ENCODE assay signal across 20 mouse cellular contexts in genomic region chr7:122196771-122197170, GRCm38 (mm10). TPM values are rescaled to one million over a fixed set of nuclear protein-coding genes. Genes with fewer than 3 reads are reported as not detected.
DNase-seq lines count a peak whose midpoint lies in the region; ATAC-seq lines count a peak whose summit lies in the region.
"Had no signal": no experiment of that assay in that cellular context is flagged by ENCODE, and none has a peak within 500 bp of the region (broad histone marks: within the 10 kb centered on the region; RNA-seq: fewer than 3 reads in every experiment).

No protein-coding gene starts in this region.

- peaks cover 8% of the 10 kb centered on the region; the same call in 1 of the 2 replicates for H3K4me1 ChIP-seq in liver, embryonic 12.5 days
- H3K4me1 ChIP-seq in intestine, embryonic 16.5 days (ENCODE audit: control insufficient read depth, insufficient read depth, low read length) = no peaks in the 10 kb centered on the region
- H3K4me1 ChIP-seq in liver, embryonic 16.5 days (ENCODE audit: control insufficient read depth, low read depth, low read length) = no peaks in the 10 kb centered on the region
- no peaks in the 10 kb centered on the region for H3K4me1 ChIP-seq in forebrain, embryonic 15.5 days
- H3K4me1 ChIP-seq: embryonic facial prominence, embryonic 15.5 days; forebrain, embryonic 12.5 days; midbrain, embryonic 13.5 days; stomach, embryonic 15.5 days had no signal

- no peaks in the 10 kb centered on the region for H3K36me3 ChIP-seq in liver, embryonic 12.5 days
- no peaks in the 10 kb centered on the region for H3K36me3 ChIP-seq in intestine, embryonic 16.5 days (ENCODE audit: control insufficient read depth, insufficient read depth, low read length)
- H3K36me3 ChIP-seq in liver, embryonic 16.5 days (ENCODE audit: control insufficient read depth, insufficient read depth) = no peaks in the 10 kb centered on the region
- H3K36me3 ChIP-seq in forebrain, embryonic 15.5 days = no peaks in the 10 kb centered on the region
- H3K36me3 ChIP-seq: embryonic facial prominence, embryonic 15.5 days; forebrain, embryonic 12.5 days; midbrain, embryonic 13.5 days; stomach, embryonic 15.5 days had no signal

- peak; percentile 46; the same call in 1 of the 2 replicates for ATAC-seq in liver, embryonic 12.5 days
- peak; percentile 67 for ATAC-seq in intestine, embryonic 16.5 days
- ATAC-seq in liver, embryonic 16.5 days (ENCODE audit: low read depth) = 0 out of 2 replicates have a peak, but pooled peaks have one; percentile 37
- no peak for ATAC-seq in forebrain, embryonic 15.5 days (replicated peaks)
- ATAC-seq: midbrain, embryonic 13.5 days had no signal

- no peaks in the 10 kb centered on the region for H3K9me3 ChIP-seq in liver, embryonic 12.5 days (replicated peaks)
- H3K9me3 ChIP-seq in intestine, embryonic 16.5 days (ENCODE audit: control insufficient read depth, low read length) = no peaks in the 10 kb centered on the region
- H3K9me3 ChIP-seq in liver, embryonic 16.5 days (replicated peaks; ENCODE audit: control insufficient read depth, low read length) = no peaks in the 10 kb centered on the region
- H3K9me3 ChIP-seq in forebrain, embryonic 15.5 days = no peaks in the 10 kb centered on the region; the same call in 1 of the 2 replicates
- H3K9me3 ChIP-seq: embryonic facial prominence, embryonic 15.5 days; forebrain, embryonic 12.5 days; midbrain, embryonic 13.5 days; stomach, embryonic 15.5 days had no signal

- no peaks in the 10 kb centered on the region for H3K27me3 ChIP-seq in liver, embryonic 12.5 days (replicated peaks)
- H3K27me3 ChIP-seq in intestine, embryonic 16.5 days (replicated peaks; ENCODE audit: control insufficient read depth, insufficient read depth, low read length) = no peaks in the 10 kb centered on the region
- H3K27me3 ChIP-seq in liver, embryonic 16.5 days (ENCODE audit: control insufficient read depth, insufficient read depth, low read depth, low read length) = no peaks in the 10 kb centered on the region
- H3K27me3 ChIP-seq in forebrain, embryonic 15.5 days = no peaks in the 10 kb centered on the region
- H3K27me3 ChIP-seq: embryonic facial prominence, embryonic 15.5 days; forebrain, embryonic 12.5 days; midbrain, embryonic 13.5 days; stomach, embryonic 15.5 days had no signal

- no peak overlapping the region for H3K4me3 ChIP-seq in liver, embryonic 12.5 days
- no peak overlapping the region for H3K4me3 ChIP-seq in intestine, embryonic 16.5 days (ENCODE audit: low read length)
- no peak overlapping the region for H3K4me3 ChIP-seq in liver, embryonic 16.5 days (ENCODE audit: low read depth, low read length)
- no peak overlapping the region for H3K4me3 ChIP-seq in forebrain, embryonic 15.5 days
- H3K4me3 ChIP-seq: embryonic facial prominence, embryonic 15.5 days; forebrain, embryonic 12.5 days; layer of hippocampus, adult 2 months; midbrain, embryonic 13.5 days; myocyte; stomach, embryonic 15.5 days had no signal

- no peak overlapping the region for H3K27ac ChIP-seq in liver, embryonic 12.5 days
- H3K27ac ChIP-seq in intestine, embryonic 16.5 days (ENCODE audit: low read length) = no peak overlapping the region
- H3K27ac ChIP-seq in liver, embryonic 16.5 days (ENCODE audit: low read length) = no peak overlapping the region
- H3K27ac ChIP-seq in forebrain, embryonic 15.5 days (replicated peaks) = no peak overlapping the region
- H3K27ac ChIP-seq: embryonic facial prominence, embryonic 15.5 days; forebrain, embryonic 12.5 days; hindbrain, embryonic 14.5 days; layer of hippocampus, adult 2 months; midbrain, embryonic 13.5 days; stomach, embryonic 15.5 days had no signal

- no peak for DNase-seq in liver
- no peak for DNase-seq in adrenal gland, postnatal 36 days
- no peak for DNase-seq in layer of hippocampus, adult 11-12 months (ENCODE audit: low spot score)
- DNase-seq: gastrocnemius, postnatal 36 days; right cerebral cortex, adult 18-20 months had no signal

- WGBS in liver, embryonic 12.5 days (ENCODE audit: insufficient replicate concordance) = 61% methylated on average over 9 of the region's 9 CpGs
- WGBS in intestine, embryonic 16.5 days = 73% methylated on average over 9 of the region's 9 CpGs
- 56% methylated on average over 9 of the region's 9 CpGs for WGBS in liver, embryonic 16.5 days (ENCODE audit: insufficient replicate concordance)
- WGBS in forebrain, embryonic 15.5 days = 92% methylated on average over 9 of the region's 9 CpGs

- no peak overlapping the region for H3K9ac ChIP-seq in liver, embryonic 12.5 days
- no peak overlapping the region for H3K9ac ChIP-seq in intestine, embryonic 16.5 days (ENCODE audit: low read depth, low read length)
- no peak overlapping the region for H3K9ac ChIP-seq in liver, embryonic 16.5 days (ENCODE audit: low read depth, low read length)
- H3K9ac ChIP-seq in forebrain, embryonic 15.5 days (replicated peaks) = no peak overlapping the region
- H3K9ac ChIP-seq: embryonic facial prominence, embryonic 15.5 days; forebrain, embryonic 12.5 days; hindbrain, embryonic 14.5 days; lung, embryonic 14.5 days; midbrain, embryonic 13.5 days; stomach, embryonic 15.5 days had no signal

- H3K4me2 ChIP-seq in liver, embryonic 12.5 days = no peak overlapping the region
- H3K4me2 ChIP-seq in intestine, embryonic 16.5 days (ENCODE audit: low read depth, low read length) = no peak overlapping the region
- H3K4me2 ChIP-seq in liver, embryonic 16.5 days (ENCODE audit: low read depth, low read length) = no peak overlapping the region
- H3K4me2 ChIP-seq in forebrain, embryonic 15.5 days (replicated peaks) = no peak overlapping the region
- H3K4me2 ChIP-seq: embryonic facial prominence, embryonic 15.5 days; forebrain, embryonic 12.5 days; heart, embryonic 11.5 days; hindbrain, embryonic 14.5 days; lung, embryonic 14.5 days; midbrain, embryonic 13.5 days; stomach, embryonic 15.5 days had no signal

RNA-seq across cellular contexts. Expression of gene Ern2, which starts 10.8 kb away (rescaled TPM):
- polyA plus RNA-seq in liver, embryonic 12.5 days (2016; fragmentation: Nextera tagmentation; extraction: Ambion mirVana) = 0.05 TPM in 1 of 2 replicates, not detected in the other
- 8.5 and 9.4 TPM in 2 replicates for polyA plus RNA-seq in intestine, embryonic 16.5 days (2015; fragmentation: Nextera tagmentation; extraction: Ambion mirVana)
- not detected in 2 replicates for polyA plus RNA-seq in liver, embryonic 16.5 days (2015; fragmentation: Nextera tagmentation; extraction: Ambion mirVana)
- 0.47 and 0.97 TPM in 2 replicates for polyA plus RNA-seq in forebrain, embryonic 15.5 days (2015; fragmentation: Nextera tagmentation; extraction: Ambion mirVana)
- total RNA-seq in adrenal gland, postnatal 36 days (2021) = under 1 TPM; 0.13 to 0.16 TPM
- total RNA-seq: ES-E14; gastrocnemius, postnatal 36 days; heart, postnatal 25 days had no signal
- polyA plus RNA-seq: embryonic facial prominence, embryonic 15.5 days; heart, embryonic 11.5 days; lung, embryonic 14.5 days; myocyte had no signal

RNA-seq across cellular contexts. Expression of gene Chp2, which starts 22.5 kb away (rescaled TPM):
- polyA plus RNA-seq in liver, embryonic 12.5 days (2016; fragmentation: Nextera tagmentation; extraction: Ambion mirVana) = 0.21 and 0.47 TPM in 2 replicates
- 9.6 and 10.1 TPM in 2 replicates for polyA plus RNA-seq in intestine, embryonic 16.5 days (2015; fragmentation: Nextera tagmentation; extraction: Ambion mirVana)
- 3.1 TPM in 2 replicates for polyA plus RNA-seq in liver, embryonic 16.5 days (2015; fragmentation: Nextera tagmentation; extraction: Ambion mirVana)
- 0.31 and 0.83 TPM in 2 replicates for polyA plus RNA-seq in forebrain, embryonic 15.5 days (2015; fragmentation: Nextera tagmentation; extraction: Ambion mirVana)
- total RNA-seq in adrenal gland, postnatal 36 days (2021) = 1 to 10 TPM; 1.4 to 2.2 TPM
- total RNA-seq: ES-E14 had no signal
- polyA plus RNA-seq: heart, embryonic 11.5 days; myocyte had no signal

RNA-seq across cellular contexts. Expression of gene Plk1, which starts 37.5 kb away (rescaled TPM):
- 147 and 151 TPM in 2 replicates for polyA plus RNA-seq in liver, embryonic 12.5 days (2016; fragmentation: Nextera tagmentation; extraction: Ambion mirVana)
- polyA plus RNA-seq in intestine, embryonic 16.5 days (2015; fragmentation: Nextera tagmentation; extraction: Ambion mirVana) = 103 and 117 TPM in 2 replicates
- 92.9 and 99.1 TPM in 2 replicates for polyA plus RNA-seq in liver, embryonic 16.5 days (2015; fragmentation: Nextera tagmentation; extraction: Ambion mirVana)
- 50.9 and 62.2 TPM in 2 replicates for polyA plus RNA-seq in forebrain, embryonic 15.5 days (2015; fragmentation: Nextera tagmentation; extraction: Ambion mirVana)
- total RNA-seq in adrenal gland, postnatal 36 days (2021) = 1 to 10 TPM; 4.0 to 4.3 TPM
